Mouse (Mus musculus) bone marrow macrophage, adult 2 months (primary cell): ENCODE results near the gene Gm29776. TPM values are rescaled to one million over a fixed set of nuclear protein-coding genes. Genes with fewer than 3 reads are reported as not detected.

Experiments
- H3K27ac ChIP-seq: 2 replicates; pipeline ENCODE4 v1.5.1; 2012; ENCODE audit warnings: low read depth, low read length; ENCODE audit not compliant: insufficient read depth
- H3K4me1 ChIP-seq: 2 replicates; pipeline ENCODE4 v1.6.1; 2012; ENCODE audit warnings: low read length; ENCODE audit not compliant: control insufficient read depth, insufficient read depth
- H3K4me3 ChIP-seq: 2 replicates; pipeline ENCODE4 v1.5.1; 2012; ENCODE audit warnings: mild to moderate bottlenecking, low read length, moderate library complexity; ENCODE audit not compliant: insufficient read depth
- CTCF ChIP-seq: IDR thresholded peaks from 2 replicates; pipeline ENCODE4 v1.5.1; 2012; ENCODE audit warnings: low read depth, mild to moderate bottlenecking, low read length, moderate library complexity
- POLR2A ChIP-seq: IDR thresholded peaks from 2 replicates; pipeline ENCODE4 v1.6.1; 2012; ENCODE audit warnings: mild to moderate bottlenecking, low read depth, low read length, borderline replicate concordance
- polyA plus RNA-seq: library from polyadenylated mRNA; stranded (reverse); fragments of >200 nt; gene quantifications from 2 replicates; pipeline ENCODE4 v1.2.4, GENCODE M21; 2012; ENCODE audit not compliant: missing spikeins, insufficient read depth, insufficient read length

Gm29776 gene
- polyA plus RNA-seq, 1 experiment: not detected

DNA sequence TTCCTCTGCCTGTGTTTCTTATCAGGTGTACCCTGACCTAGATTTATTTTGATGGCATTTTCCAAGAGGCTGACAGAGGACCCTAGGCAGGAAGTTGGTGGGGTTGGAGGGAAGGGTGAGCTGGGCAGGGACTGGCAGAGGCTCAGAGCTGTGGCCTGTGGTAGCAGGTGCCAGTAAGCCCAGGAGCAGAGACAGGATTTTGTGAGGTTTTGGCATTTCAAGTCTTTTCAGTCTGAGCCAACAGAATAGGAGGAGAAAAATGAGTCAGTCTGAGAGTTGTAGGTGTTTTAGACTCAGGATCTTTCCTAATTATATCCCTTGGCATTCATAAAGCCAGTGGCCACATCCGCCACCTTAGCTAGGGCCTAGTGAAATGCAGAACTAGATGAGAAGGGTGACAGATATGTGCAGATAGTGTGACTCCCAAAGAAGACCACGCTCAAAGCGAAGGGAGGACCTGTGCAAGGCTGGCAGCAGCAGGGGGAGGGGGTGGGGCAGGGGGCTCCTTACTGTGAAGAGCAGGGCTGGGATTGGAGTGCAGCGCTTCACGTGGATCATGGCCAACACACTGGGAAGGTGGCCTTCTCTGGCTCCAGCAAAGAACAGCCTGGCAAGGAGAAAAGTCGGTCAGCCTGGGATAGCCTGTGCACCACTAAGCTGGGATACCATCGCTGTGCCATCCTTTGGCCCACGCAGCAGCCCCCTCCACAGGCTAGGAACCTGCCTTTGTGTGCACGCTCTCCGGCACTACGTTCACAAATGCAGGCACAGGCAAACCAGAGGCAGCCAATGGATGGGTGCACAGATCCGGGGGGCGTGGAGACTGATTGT lies 30.4 kb upstream of the Gm29776 start:
- TF ChIP-seq CTCF (no peak), POLR2A (no peak)
- H3K4me3 ChIP-seq: no peak overlapping the region
- H3K27ac ChIP-seq: no peak overlapping the region
- peaks cover 10% of the 10 kb centered on the region for H3K4me1 ChIP-seq

DNA sequence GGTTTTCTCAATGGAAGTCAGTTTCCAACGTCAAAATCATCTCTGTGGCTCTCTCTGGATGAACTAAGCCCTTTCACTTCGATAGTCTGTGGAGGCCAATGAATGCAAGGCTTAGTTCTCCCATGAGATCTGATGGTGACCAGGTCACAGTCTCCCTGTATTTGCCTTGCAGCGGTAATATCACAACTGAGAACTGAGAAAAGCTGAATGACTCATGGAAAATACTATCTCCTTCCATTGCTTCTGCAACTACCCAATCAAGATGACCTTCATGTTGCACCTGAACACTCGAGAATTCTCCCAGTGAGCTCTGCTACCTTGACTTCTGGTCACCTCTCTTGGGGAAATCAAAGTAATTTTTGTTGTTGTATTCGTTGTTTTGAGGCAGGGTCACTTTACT lies 28.9 kb upstream of the Gm29776 start:
- peaks cover 6% of the 10 kb centered on the region for H3K4me1 ChIP-seq
- TF ChIP-seq POLR2A: no peak
- no peak for TF ChIP-seq CTCF
- H3K27ac ChIP-seq: no peak overlapping the region
- H3K4me3 ChIP-seq: no peak overlapping the region

DNA sequence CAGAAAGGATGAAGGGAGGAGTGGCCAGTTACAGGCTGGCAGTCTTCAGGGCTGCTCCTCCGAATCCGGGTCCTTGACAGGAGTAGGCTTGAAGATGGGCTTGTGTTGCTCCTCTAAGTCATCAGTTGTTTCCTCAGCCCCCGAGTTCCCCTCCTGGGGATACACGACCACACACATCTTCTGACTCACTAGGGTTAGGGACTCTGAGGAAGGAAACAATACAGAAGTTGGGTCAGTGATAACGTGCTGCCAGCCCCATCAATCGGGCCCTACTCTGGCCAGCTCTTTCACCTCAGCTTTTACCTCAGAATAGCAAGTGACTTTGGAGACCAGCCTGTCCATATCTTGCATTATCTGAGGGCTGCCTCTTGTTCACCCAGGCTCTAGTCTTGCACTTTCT lies 25.4 kb upstream of the Gm29776 start:
- Histone ChIP-seq H3K4me3 (no peak overlapping the region), H3K27ac (no peak overlapping the region), H3K4me1 (peaks cover 6% of the 10 kb centered on the region)
- no peak for TF ChIP-seq POLR2A
- TF ChIP-seq CTCF: no peak

DNA sequence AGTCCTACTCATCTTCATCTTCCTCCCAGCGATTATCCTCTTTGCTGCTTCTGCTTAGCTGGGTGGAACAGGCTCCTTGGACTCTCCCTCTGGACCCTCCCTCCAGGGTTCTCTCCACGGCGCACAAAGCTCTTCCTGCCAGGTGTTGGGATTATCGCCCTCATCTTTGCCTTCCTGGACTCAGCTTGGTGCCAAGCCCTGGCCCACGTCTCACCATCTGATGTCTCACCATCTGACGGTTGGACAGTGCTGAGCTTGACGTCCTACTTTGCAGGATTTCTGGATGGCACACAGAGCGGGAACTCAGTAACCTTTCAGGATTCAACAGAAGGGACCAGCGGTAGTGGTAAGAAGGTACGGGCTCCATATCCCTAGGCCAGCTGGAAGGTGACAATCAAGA lies 23.1 kb upstream of the Gm29776 start:
- no peak overlapping the region for H3K4me3 ChIP-seq
- H3K27ac ChIP-seq: no peak overlapping the region
- TF ChIP-seq POLR2A (no peak), CTCF (no peak)
- peaks cover 6% of the 10 kb centered on the region for H3K4me1 ChIP-seq

DNA sequence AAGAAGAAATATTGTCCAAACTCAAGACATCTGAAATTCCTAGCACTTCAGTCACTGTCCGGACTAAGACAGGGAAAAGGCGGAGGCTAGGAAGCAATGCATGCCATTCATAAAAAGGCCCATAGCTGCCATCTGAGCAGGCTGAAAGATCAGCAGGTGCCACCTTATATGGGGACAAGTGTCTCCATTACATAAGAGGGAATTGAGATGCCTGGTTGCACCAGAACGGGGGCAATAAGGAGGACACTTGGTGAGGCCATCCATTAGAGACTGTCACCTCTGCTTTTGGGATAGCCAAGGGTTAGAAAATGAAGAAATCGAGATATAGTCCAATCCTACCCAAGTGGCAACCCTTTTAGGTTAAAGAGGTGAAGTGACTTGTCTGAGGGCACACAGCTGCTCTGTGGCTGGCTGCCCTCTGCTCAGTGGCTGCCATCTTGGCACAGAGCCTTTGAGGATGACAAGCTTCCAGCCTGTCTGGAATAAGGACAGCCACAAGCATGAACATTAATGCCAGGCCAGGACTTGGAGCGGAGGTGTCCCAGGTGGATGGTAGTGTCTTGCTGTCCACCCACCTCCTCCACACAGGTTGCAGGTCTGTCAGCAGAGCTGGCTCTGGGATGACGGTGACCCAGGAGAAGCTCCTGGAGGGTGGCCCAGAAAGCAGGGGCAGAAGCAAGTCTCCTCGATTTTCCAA lies 22.2 kb upstream of the Gm29776 start:
- TF ChIP-seq CTCF (no peak), POLR2A (no peak)
- Histone ChIP-seq H3K4me1 (peaks cover 6% of the 10 kb centered on the region), H3K27ac (no peak overlapping the region), H3K4me3 (no peak overlapping the region)

DNA sequence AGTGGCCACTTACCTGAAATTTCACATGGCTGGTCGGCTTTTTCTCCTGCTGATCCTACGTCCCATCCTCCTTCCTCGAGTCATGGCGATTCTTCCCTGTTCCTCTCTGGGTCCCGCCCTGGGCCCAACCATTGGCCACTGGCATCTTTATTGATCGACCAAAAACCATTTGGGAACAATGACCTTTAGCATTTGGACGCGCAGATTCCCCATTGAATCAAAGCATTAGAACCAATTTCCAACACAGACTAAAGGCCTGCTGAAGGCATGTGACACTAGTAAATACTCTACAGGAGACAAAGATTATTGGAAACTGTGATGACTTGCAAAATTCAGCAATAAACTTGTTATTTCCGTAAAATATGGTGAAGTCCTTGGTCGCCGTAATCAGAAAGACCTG lies 21.4 kb upstream of the Gm29776 start:
- Histone ChIP-seq H3K4me1 (peaks cover 6% of the 10 kb centered on the region), H3K27ac (no peak overlapping the region), H3K4me3 (no peak overlapping the region)
- TF ChIP-seq CTCF (no peak), POLR2A (no peak)

DNA sequence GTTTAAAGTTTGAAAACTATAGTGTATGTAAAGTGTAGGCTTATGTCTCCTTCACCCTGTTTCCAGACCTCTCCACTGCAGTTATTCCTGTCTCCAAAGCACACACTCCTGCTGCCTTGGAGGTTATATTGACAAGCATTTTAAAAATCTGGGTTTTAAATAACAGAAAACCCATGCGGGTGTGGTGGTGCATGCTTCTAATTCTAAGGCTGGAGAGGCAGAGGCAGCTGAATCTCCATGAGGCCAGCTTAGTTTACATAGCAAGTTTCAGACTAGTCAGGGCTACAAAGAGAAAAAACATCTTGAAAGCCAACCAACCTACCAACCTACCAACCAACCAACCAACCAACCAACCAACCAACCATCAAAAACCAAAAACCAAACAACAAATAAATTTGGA lies 16.8 kb upstream of the Gm29776 start:
- Histone ChIP-seq H3K27ac (no peak overlapping the region), H3K4me1 (peaks cover 16% of the 10 kb centered on the region), H3K4me3 (no peak overlapping the region)
- no peak for TF ChIP-seq CTCF
- TF ChIP-seq POLR2A: no peak

DNA sequence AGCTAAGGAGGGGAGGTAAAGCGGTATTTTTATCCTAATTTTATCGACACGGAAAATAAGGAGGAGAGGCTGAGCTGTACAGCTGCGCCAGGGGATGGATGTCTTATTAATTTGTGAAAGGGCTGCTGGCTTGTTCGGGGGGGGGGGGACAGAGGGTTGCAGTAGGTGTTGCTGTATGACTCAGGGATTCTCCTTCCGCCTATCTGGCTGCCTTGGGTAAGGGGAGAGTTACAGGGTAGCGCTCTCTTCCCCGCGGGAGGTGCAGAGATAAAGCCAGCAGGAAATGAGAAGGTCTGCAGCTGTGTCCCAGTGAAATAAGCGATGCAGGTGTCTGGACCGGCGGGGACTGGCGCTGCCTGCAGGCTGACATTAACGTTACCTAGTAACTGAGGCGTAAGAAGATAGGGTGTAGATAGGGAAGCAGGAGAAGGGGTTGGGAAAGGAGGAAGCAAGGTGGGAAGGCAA lies 16.0 kb upstream of the Gm29776 start:
- Histone ChIP-seq H3K4me3 (peak overlapping the region; percentile 50), H3K4me1 (peaks cover 16% of the 10 kb centered on the region), H3K27ac (no peak overlapping the region)
- TF ChIP-seq CTCF: no peak
- TF ChIP-seq POLR2A: no peak

DNA sequence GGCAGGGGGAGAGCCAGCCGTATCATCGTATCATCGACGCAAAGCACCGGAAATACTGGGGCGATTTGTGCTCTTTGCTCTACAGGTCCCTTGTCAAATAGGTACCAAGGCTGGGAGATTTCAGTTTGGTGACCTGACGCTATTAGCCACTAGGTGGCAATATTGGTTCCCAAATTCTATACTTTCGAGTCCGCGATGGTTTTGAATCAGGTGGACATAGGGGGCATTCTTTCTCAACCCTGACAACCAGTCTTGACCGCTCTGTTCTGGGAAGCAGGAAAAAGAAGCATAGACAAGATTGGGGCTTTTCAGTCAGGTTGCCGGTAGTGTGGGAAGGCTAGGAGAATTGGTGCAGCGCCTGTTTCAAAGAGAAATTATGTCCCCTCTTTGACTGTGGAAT lies 15.5 kb upstream of the Gm29776 start:
- Histone ChIP-seq H3K4me3 (peak overlapping the region; percentile 50), H3K27ac (no peak overlapping the region), H3K4me1 (peaks cover 16% of the 10 kb centered on the region)
- TF ChIP-seq POLR2A: no peak
- peak; percentile 36 for TF ChIP-seq CTCF

DNA sequence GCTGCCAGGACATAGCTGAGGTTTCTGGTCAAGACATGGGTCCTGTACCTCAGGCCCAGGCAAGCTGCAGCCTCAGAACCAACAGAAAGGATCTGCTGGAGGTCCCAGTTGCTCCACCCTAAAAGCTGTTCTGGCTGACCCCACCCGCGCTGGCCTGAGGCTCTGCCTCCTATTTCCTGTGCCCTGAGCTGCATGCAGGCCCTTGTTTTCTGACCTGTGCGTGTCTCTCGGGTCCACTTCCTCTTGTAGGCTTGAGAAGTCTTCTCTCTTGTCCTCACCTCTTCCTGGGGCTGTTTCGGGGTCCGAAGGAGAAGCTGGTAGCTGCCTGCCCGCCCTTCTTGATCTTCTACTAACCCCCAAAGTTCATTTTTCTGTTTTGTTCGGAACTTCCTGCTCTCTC lies 14.2 kb upstream of the Gm29776 start:
- peaks cover 16% of the 10 kb centered on the region for H3K4me1 ChIP-seq
- H3K4me3 ChIP-seq: no peak overlapping the region
- H3K27ac ChIP-seq: peak overlapping the region; percentile 54
- TF ChIP-seq POLR2A (no peak), CTCF (no peak)
